Mouse (Mus musculus): ENCODE measurements around the gene Gpr156. TPM values are rescaled to one million over a fixed set of nuclear protein-coding genes. Genes with fewer than 3 reads are reported as not detected.
"Not testable (repeated sequence)": the region's sequence is repeated elsewhere in the genome, so short reads cannot be mapped to it uniquely, and the experiment has no call there.

Gene Gpr156
- polyA plus RNA-seq, 1 experiment from 2014 or later, result 4.0 TPM

GRCm38 (mm10) chr16:38008371-38008770 lies 92.1 kb downstream of the Gpr156 start:
- no peak overlapping the region for H3K27ac ChIP-seq (replicated peaks)
- 90% methylated on average over 5 of the region's 5 CpGs for WGBS

GRCm38 (mm10) chr16:38009041-38009825 lies 92.9 kb downstream of the Gpr156 start:
- H3K36me3 ChIP-seq, result no peaks in the 10 kb centered on the region
- no peaks in the 10 kb centered on the region for H3K9me3 ChIP-seq (replicated peaks)
- no peaks in the 10 kb centered on the region for H3K27me3 ChIP-seq (replicated peaks)
- no peak overlapping the region for H3K9ac ChIP-seq (replicated peaks)
- WGBS, result 88% methylated on average over 14 of the region's 14 CpGs
- H3K4me2 ChIP-seq, result no peak overlapping the region
- no peak for ATAC-seq (ENCODE audit: low FRiP score)
- H3K4me1 ChIP-seq, result no peaks in the 10 kb centered on the region
- H3K4me3 ChIP-seq (replicated peaks), result no peak overlapping the region
- H3K27ac ChIP-seq (replicated peaks), result no peak overlapping the region

More at GRCm38 (mm10) chr16:38008371-38008770, 92.1 kb downstream of the Gpr156 start:
- H3K9ac ChIP-seq (replicated peaks), result no peak overlapping the region
- no peak overlapping the region for H3K4me3 ChIP-seq (replicated peaks)
- no peaks in the 10 kb centered on the region for H3K4me1 ChIP-seq
- no peak for ATAC-seq (ENCODE audit: low FRiP score)
- H3K36me3 ChIP-seq, result no peaks in the 10 kb centered on the region
- H3K9me3 ChIP-seq (replicated peaks), result no peaks in the 10 kb centered on the region
- no peaks in the 10 kb centered on the region for H3K27me3 ChIP-seq (replicated peaks)
- no peak overlapping the region for H3K4me2 ChIP-seq

- Histone ChIP-seq H3K4me2 (no peak overlapping the region), H3K9me3 (replicated peaks) (no peaks in the 10 kb centered on the region), H3K9ac (replicated peaks) (no peak overlapping the region), H3K4me1 (no peaks in the 10 kb centered on the region), H3K4me3 (replicated peaks) (no peak overlapping the region), H3K27ac (replicated peaks) (no peak overlapping the region), H3K27me3 (replicated peaks) (no peaks in the 10 kb centered on the region), H3K36me3 (no peaks in the 10 kb centered on the region)
- 88% methylated on average over 13 of the region's 13 CpGs for WGBS
- ATAC-seq (ENCODE audit: low FRiP score), result no peak
Observed at GRCm38 (mm10) chr16:38011486-38011885, 95.2 kb downstream of the Gpr156 start.

DNA sequence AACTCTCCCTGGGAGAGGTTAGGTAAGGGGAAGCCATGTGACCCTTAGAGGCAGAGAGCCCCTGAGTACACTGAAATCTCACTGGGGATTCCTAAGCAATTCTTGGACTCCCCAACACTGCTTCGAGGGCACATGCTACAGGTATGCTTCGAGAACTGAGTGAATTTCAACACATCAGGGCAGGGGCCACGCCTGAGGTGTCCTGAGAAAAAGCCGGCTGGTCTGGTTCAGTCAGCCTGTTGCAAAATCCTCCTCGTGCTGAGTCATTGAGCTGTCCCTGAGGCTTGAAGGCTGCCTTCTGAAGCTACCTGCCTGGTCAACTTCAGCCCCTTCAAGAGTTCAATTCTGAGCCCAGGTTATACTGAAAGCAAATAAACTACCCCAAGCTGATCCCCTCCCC lies 96.1 kb downstream of the Gpr156 start:
- Histone ChIP-seq H3K9ac (replicated peaks) (no peak overlapping the region), H3K27ac (replicated peaks) (no peak overlapping the region), H3K27me3 (replicated peaks) (no peaks in the 10 kb centered on the region), H3K4me2 (no peak overlapping the region), H3K36me3 (no peaks in the 10 kb centered on the region), H3K4me1 (no peaks in the 10 kb centered on the region), H3K9me3 (replicated peaks) (no peaks in the 10 kb centered on the region), H3K4me3 (replicated peaks) (no peak overlapping the region)
- ATAC-seq (ENCODE audit: low FRiP score), result no peak
- WGBS, result 80% methylated on average over 5 of the region's 5 CpGs

GRCm38 (mm10) chr16:38012891-38013290 lies 96.6 kb downstream of the Gpr156 start:
- ATAC-seq (ENCODE audit: low FRiP score), result no peak
- H3K4me3 ChIP-seq (replicated peaks), result no peak overlapping the region
- H3K27me3 ChIP-seq (replicated peaks), result no peaks in the 10 kb centered on the region
- no peaks in the 10 kb centered on the region for H3K9me3 ChIP-seq (replicated peaks)
- no peaks in the 10 kb centered on the region for H3K4me1 ChIP-seq
- H3K36me3 ChIP-seq, result no peaks in the 10 kb centered on the region
- H3K4me2 ChIP-seq, result no peak overlapping the region
- 19% methylated on average over 4 of the region's 4 CpGs for WGBS
- no peak overlapping the region for H3K9ac ChIP-seq (replicated peaks)
- H3K27ac ChIP-seq (replicated peaks), result no peak overlapping the region

- no peak for ATAC-seq (ENCODE audit: low FRiP score)
- 85% methylated on average over 4 of the region's 4 CpGs for WGBS
Observed at GRCm38 (mm10) chr16:38014951-38015350, 98.7 kb downstream of the Gpr156 start.

DNA sequence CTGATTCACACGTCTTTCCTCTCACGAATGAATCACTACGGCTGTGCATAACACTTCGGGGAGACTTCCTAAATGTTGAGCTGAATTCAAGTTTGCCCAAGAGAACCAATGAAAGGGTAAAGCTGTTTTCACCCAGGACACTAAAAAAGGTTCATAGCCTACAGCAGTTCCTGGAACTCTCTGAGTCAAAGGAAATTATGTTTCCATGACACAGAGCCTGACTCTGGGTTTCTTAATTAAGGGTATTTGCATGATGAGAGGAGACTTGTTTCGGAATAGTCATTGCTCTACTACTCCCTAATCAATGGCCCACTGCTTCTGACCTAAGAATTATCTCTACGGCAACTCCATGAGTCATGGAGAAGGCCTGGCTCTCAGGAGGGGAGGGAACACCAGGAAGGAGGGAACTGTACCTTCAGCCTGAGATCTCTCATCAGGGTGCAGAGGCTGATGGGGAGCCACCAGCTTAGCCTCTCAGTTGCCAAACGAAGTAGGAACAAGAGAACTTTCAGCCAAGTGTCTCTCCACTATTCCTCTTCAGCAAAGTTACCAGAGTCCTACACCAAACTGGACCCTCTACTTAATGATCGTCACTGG lies 100.7 kb downstream of the Gpr156 start:
- H3K9me3 ChIP-seq (replicated peaks), result no peaks in the 10 kb centered on the region
- no peaks in the 10 kb centered on the region for H3K36me3 ChIP-seq
- H3K4me2 ChIP-seq, result no peak overlapping the region
- no peak overlapping the region for H3K9ac ChIP-seq (replicated peaks)
- no peak overlapping the region for H3K27ac ChIP-seq (replicated peaks)
- WGBS, result 87% methylated on average over 8 of the region's 8 CpGs
- H3K4me3 ChIP-seq (replicated peaks), result no peak overlapping the region
- no peak for ATAC-seq (ENCODE audit: low FRiP score)
- no peaks in the 10 kb centered on the region for H3K27me3 ChIP-seq (replicated peaks)
- no peaks in the 10 kb centered on the region for H3K4me1 ChIP-seq

More at GRCm38 (mm10) chr16:38014951-38015350, 98.7 kb downstream of the Gpr156 start:
- H3K27ac ChIP-seq (replicated peaks), result no peak overlapping the region
- no peaks in the 10 kb centered on the region for H3K27me3 ChIP-seq (replicated peaks)
- no peaks in the 10 kb centered on the region for H3K9me3 ChIP-seq (replicated peaks)
- H3K4me3 ChIP-seq (replicated peaks), result no peak overlapping the region
- no peak overlapping the region for H3K4me2 ChIP-seq
- H3K36me3 ChIP-seq, result no peaks in the 10 kb centered on the region
- H3K4me1 ChIP-seq, result no peaks in the 10 kb centered on the region
- H3K9ac ChIP-seq (replicated peaks), result no peak overlapping the region

DNA sequence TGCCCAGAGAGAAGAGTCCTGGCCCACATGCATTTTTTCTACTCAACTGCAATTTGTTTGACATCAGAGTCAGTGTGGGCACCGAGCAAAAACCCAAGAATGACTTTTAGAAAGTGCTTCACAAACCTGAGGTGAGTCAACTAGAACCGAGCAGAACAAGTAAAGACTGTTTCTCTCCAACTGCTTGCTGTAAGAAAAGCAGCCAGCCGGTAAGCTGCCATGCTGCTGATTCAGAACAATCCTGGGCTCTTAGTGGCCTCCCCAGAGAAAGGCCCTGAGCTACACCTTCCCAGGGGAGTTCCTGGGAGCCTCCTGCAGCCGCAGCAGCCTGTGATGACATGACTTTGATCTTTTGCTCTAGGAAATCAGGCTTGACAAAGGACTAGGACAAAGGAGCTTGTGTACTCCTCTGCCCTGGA lies 101.7 kb downstream of the Gpr156 start:
- H3K4me3 ChIP-seq (replicated peaks), result no peak overlapping the region
- H3K9me3 ChIP-seq (replicated peaks), result no peaks in the 10 kb centered on the region
- no peaks in the 10 kb centered on the region for H3K27me3 ChIP-seq (replicated peaks)
- H3K4me2 ChIP-seq, result no peak overlapping the region
- H3K4me1 ChIP-seq, result no peaks in the 10 kb centered on the region
- ATAC-seq (ENCODE audit: low FRiP score), result no peak
- no peak overlapping the region for H3K27ac ChIP-seq (replicated peaks)
- WGBS, result 37% methylated on average over 4 of the region's 4 CpGs
- H3K9ac ChIP-seq (replicated peaks), result no peak overlapping the region
- H3K36me3 ChIP-seq, result no peaks in the 10 kb centered on the region

GRCm38 (mm10) chr16:38032644-38033043 lies 116.3 kb downstream of the Gpr156 start:
- no peak overlapping the region for H3K4me2 ChIP-seq
- no peak overlapping the region for H3K27ac ChIP-seq (replicated peaks)
- no peak for ATAC-seq (ENCODE audit: low FRiP score)
- no peaks in the 10 kb centered on the region for H3K27me3 ChIP-seq (replicated peaks)
- no peak overlapping the region for H3K4me3 ChIP-seq (replicated peaks)
- H3K9ac ChIP-seq (replicated peaks), result no peak overlapping the region
- H3K4me1 ChIP-seq, result no peaks in the 10 kb centered on the region
- H3K36me3 ChIP-seq, result no peaks in the 10 kb centered on the region
- 95% methylated on average over 9 of the region's 9 CpGs for WGBS
- no peaks in the 10 kb centered on the region for H3K9me3 ChIP-seq (replicated peaks)

GRCm38 (mm10) chr16:38033071-38033470 lies 116.8 kb downstream of the Gpr156 start:
- ATAC-seq (ENCODE audit: low FRiP score), result no peak
- 78% methylated on average over 5 of the region's 5 CpGs for WGBS
- Histone ChIP-seq H3K36me3 (no peaks in the 10 kb centered on the region), H3K27ac (replicated peaks) (no peak overlapping the region), H3K4me3 (replicated peaks) (no peak overlapping the region), H3K27me3 (replicated peaks) (no peaks in the 10 kb centered on the region), H3K4me1 (no peaks in the 10 kb centered on the region), H3K9ac (replicated peaks) (no peak overlapping the region), H3K4me2 (no peak overlapping the region), H3K9me3 (replicated peaks) (no peaks in the 10 kb centered on the region)

- H3K9ac ChIP-seq (replicated peaks); ATAC-seq (ENCODE audit: low FRiP score); H3K4me3 ChIP-seq (replicated peaks); H3K36me3 ChIP-seq; H3K27me3 ChIP-seq (replicated peaks); H3K9me3 ChIP-seq (replicated peaks); H3K4me2 ChIP-seq; H3K4me1 ChIP-seq; H3K27ac ChIP-seq (replicated peaks): not testable (repeated sequence)
- 82% methylated on average over 4 of the region's 4 CpGs for WGBS
Observed at GRCm38 (mm10) chr16:38038101-38038500, 121.8 kb downstream of the Gpr156 start.

DNA sequence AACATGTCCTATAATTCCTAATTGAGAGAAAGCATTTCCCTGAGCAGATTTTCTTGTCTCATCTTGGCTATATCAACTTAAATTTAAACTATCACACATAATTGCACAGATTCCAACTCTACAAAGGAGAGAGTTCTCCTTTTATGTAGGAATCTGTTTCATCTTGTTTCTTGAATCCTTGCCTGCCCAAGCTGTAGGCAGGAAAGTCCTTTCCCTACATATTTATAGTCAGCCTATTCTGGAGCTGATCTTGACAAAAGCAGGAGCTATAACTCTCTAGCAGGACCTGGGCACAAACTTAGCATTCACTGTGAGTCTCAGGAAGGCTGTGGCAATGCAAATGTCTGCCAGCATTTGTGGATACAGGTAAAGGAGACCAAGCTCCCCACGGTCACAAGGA lies 125.9 kb downstream of the Gpr156 start:
- Histone ChIP-seq H3K9ac (replicated peaks) (no peak overlapping the region), H3K9me3 (replicated peaks) (no peaks in the 10 kb centered on the region), H3K27me3 (replicated peaks) (no peaks in the 10 kb centered on the region), H3K4me2 (no peak overlapping the region), H3K4me3 (replicated peaks) (no peak overlapping the region), H3K36me3 (no peaks in the 10 kb centered on the region), H3K4me1 (no peaks in the 10 kb centered on the region), H3K27ac (replicated peaks) (no peak overlapping the region)
- 90% methylated on average over 1 of the region's 1 CpGs for WGBS
- no peak for ATAC-seq (ENCODE audit: low FRiP score)
